Mouse (Mus musculus) right cerebral cortex, postnatal 10 days (tissue): ENCODE measurements around the gene Serac1.
A peak's percentile ranks its signal among the peaks of the same experiment; 100 is the strongest.
"Not testable (repeated sequence)": the region's sequence is repeated elsewhere in the genome, so short reads cannot be mapped to it uniquely, and the experiment has no call there.

Experiments used
- DNase-seq, 2 experiments: peaks; one replicate each; pipeline ENCODE4 v3.0.0; 2021; ENCODE audit warnings: low spot score in 2 of 2

Gene Serac1

GRCm38 (mm10) chr17:6066021-6066420, 13.5 kb downstream of the Serac1 start:
- no peak for DNase-seq

GRCm38 (mm10) chr17:6063532-6063931, 16.0 kb downstream of the Serac1 start:
- DNase-seq, result no peak

- no peak for DNase-seq
Measured at GRCm38 (mm10) chr17:6062793-6063192, 16.7 kb downstream of the Serac1 start.

- no peak for DNase-seq
Measured at GRCm38 (mm10) chr17:6054934-6055355, 24.6 kb downstream of the Serac1 start.

- DNase-seq, result no peak
Measured at GRCm38 (mm10) chr17:6052801-6053200, 26.7 kb downstream of the Serac1 start.

- DNase-seq, result no peak
Measured at GRCm38 (mm10) chr17:6037507-6037906, 42.0 kb downstream of the Serac1 start.

- DNase-seq, result no peak
Measured at GRCm38 (mm10) chr17:6036872-6037271, 42.7 kb downstream of the Serac1 start.

- no peak for DNase-seq
Measured at GRCm38 (mm10) chr17:6036458-6036857, 43.1 kb downstream of the Serac1 start.

GRCm38 (mm10) chr17:6035661-6036060, 43.9 kb downstream of the Serac1 start:
- no peak for DNase-seq

GRCm38 (mm10) chr17:6025831-6026230, 53.7 kb downstream of the Serac1 start:
- no peak for DNase-seq

GRCm38 (mm10) chr17:6021374-6021789, 58.2 kb downstream of the Serac1 start:
- DNase-seq, result not testable (repeated sequence)

GRCm38 (mm10) chr17:6020636-6021035, 58.9 kb downstream of the Serac1 start:
- DNase-seq, result no peak

- peak in 1 of 2 experiments; percentile 60 for DNase-seq
Measured at GRCm38 (mm10) chr17:6019776-6020175, 59.8 kb downstream of the Serac1 start.

- DNase-seq, result no peak
Measured at GRCm38 (mm10) chr17:6018348-6018747, 61.2 kb downstream of the Serac1 start.

GRCm38 (mm10) chr17:6017268-6017667, 62.3 kb downstream of the Serac1 start:
- no peak for DNase-seq

- DNase-seq, result no peak
Measured at GRCm38 (mm10) chr17:6016213-6016780, 63.2 kb downstream of the Serac1 start.

GRCm38 (mm10) chr17:6014985-6015384, 64.6 kb downstream of the Serac1 start:
- no peak for DNase-seq

- no peak for DNase-seq
Measured at GRCm38 (mm10) chr17:6013079-6013478, 66.5 kb downstream of the Serac1 start.

- no peak for DNase-seq
Measured at GRCm38 (mm10) chr17:6009606-6010005, 69.9 kb downstream of the Serac1 start.

GRCm38 (mm10) chr17:6008590-6008989, 71.0 kb downstream of the Serac1 start:
- DNase-seq, result no peak

- no peak for DNase-seq
Measured at GRCm38 (mm10) chr17:6007902-6008301, 71.6 kb downstream of the Serac1 start.

GRCm38 (mm10) chr17:6007101-6007780, 72.3 kb downstream of the Serac1 start:
- DNase-seq, result no peak

- peak; percentile 82 to 89 for DNase-seq
Measured at GRCm38 (mm10) chr17:6005638-6006471, 73.7 kb downstream of the Serac1 start.
